Mouse (Mus musculus): ENCODE data around the gene 4933427D14Rik.

GRCm38 (mm10) chr11:72215410-72215797 lies 8.1 kb upstream of the 4933427D14Rik start, which contains the start of gene Med31:
- no peak for TF ChIP-seq CTCF (conservative IDR thresholded peaks at IDR 0.05; ENCODE audit: low read length)
- no peak for TF ChIP-seq NANOG (IDR thresholded peaks at IDR 0.05; ENCODE audit: borderline replicate concordance, low read length)
